Mouse (Mus musculus) forebrain, embryonic 13.5 days (tissue): ENCODE measurements around the gene 1700001J03Rik. TPM values are rescaled to one million over a fixed set of nuclear protein-coding genes. Genes with fewer than 3 reads are reported as not detected.
"Not testable (repeated sequence)": the region's sequence is repeated elsewhere in the genome, so short reads cannot be mapped to it uniquely, and the experiment has no call there.

ENCODE experiments used
- ATAC-seq: fragments of 200-750 bp; cut with Nextera tagmentation; 2 replicates; pipeline ENCODE4 v1.8.0; 2017
- H3K27ac ChIP-seq: fragments of 300-500 bp; sonication (generic); 2 replicates; pipeline ENCODE4 v1.5.1; 2015; ENCODE audit warnings: inconsistent platforms, mild to moderate bottlenecking, moderate library complexity
- H3K27me3 ChIP-seq: fragments of 300-500 bp; sonication (generic); 2 replicates; pipeline ENCODE4 v1.6.1; 2015; ENCODE audit warnings: mild to moderate bottlenecking, inconsistent platforms
- H3K36me3 ChIP-seq: fragments of 300-500 bp; sonication (generic); 2 replicates; pipeline ENCODE4 v1.6.1; 2015; ENCODE audit warnings: mild to moderate bottlenecking, inconsistent platforms; ENCODE audit not compliant: poor library complexity, severe bottlenecking
- H3K4me1 ChIP-seq: fragments of 300-500 bp; sonication (generic); 2 replicates; pipeline ENCODE4 v1.6.1; 2015; ENCODE audit warnings: inconsistent platforms
- H3K4me2 ChIP-seq: fragments of 300-500 bp; sonication (generic); 2 replicates; pipeline ENCODE4 v1.6.1; 2015; ENCODE audit warnings: inconsistent platforms, mild to moderate bottlenecking, moderate library complexity
- H3K4me3 ChIP-seq: fragments of 300-500 bp; sonication (generic); 2 replicates; pipeline ENCODE4 v1.5.1; 2015; ENCODE audit warnings: mild to moderate bottlenecking, inconsistent platforms
- H3K9ac ChIP-seq: fragments of 300-500 bp; sonication (generic); 2 replicates; pipeline ENCODE4 v1.6.1; 2015; ENCODE audit warnings: mild to moderate bottlenecking, inconsistent platforms
- H3K9me3 ChIP-seq: fragments of 300-500 bp; sonication (generic); replicated peaks from 2 replicates; pipeline ENCODE4 v1.6.1; 2016; ENCODE audit warnings: inconsistent platforms
- WGBS: fragments of 180-500 bp; shearing (Covaris S2); methylation state at CpG from one replicate; pipeline ENCODE4 v1.1.7; 2015; 5-methylcytosine and 5-hydroxymethylcytosine counted together
- polyA plus RNA-seq: library from polyadenylated mRNA; unstranded; fragments of >200 nt; fragmentation: Nextera tagmentation; extraction: Ambion mirVana; gene quantifications from 2 replicates; pipeline ENCODE4 v1.2.1, GENCODE M21; 2015

The 1700001J03Rik gene
- polyA plus RNA-seq, 1 experiment from 2014 or later = not detected

- peak overlapping the region; percentile 26; the same call in 1 of the 2 replicates for H3K27ac ChIP-seq
- peak overlapping the region; percentile 74 for H3K4me2 ChIP-seq
- 5% methylated on average over 13 of the region's 13 CpGs for WGBS
- H3K36me3 ChIP-seq = peaks cover 28% of the 10 kb centered on the region
- peak overlapping the region; percentile 68 for H3K4me3 ChIP-seq
- ATAC-seq = peak; percentile 67
- peak overlapping the region; percentile 57 for H3K9ac ChIP-seq
- H3K27me3 ChIP-seq = no peaks in the 10 kb centered on the region
- no peaks in the 10 kb centered on the region for H3K9me3 ChIP-seq
- H3K4me1 ChIP-seq = peaks cover 20% of the 10 kb centered on the region
Observed at GRCm38 (mm10) chr5:146220501-146220878, 35.4 kb upstream of the 1700001J03Rik start.

- Histone ChIP-seq H3K4me3 (no peak overlapping the region), H3K9me3 (0 out of 2 replicates have a peak, but pooled peaks cover 2% of the 10 kb centered on the region), H3K27ac (no peak overlapping the region), H3K4me2 (no peak overlapping the region), H3K4me1 (no peaks in the 10 kb centered on the region), H3K36me3 (peaks cover 92% of the 10 kb centered on the region), H3K9ac (no peak overlapping the region), H3K27me3 (no peaks in the 10 kb centered on the region)
- no peak for ATAC-seq
- 98% methylated on average over 5 of the region's 5 CpGs for WGBS
Observed at GRCm38 (mm10) chr5:146205537-146205936, 20.4 kb upstream of the 1700001J03Rik start.

- no peak for ATAC-seq
- no peak overlapping the region for H3K4me3 ChIP-seq
- no peak overlapping the region for H3K4me2 ChIP-seq
- no peaks in the 10 kb centered on the region for H3K27me3 ChIP-seq
- WGBS = 89% methylated on average over 2 of the region's 2 CpGs
- H3K36me3 ChIP-seq = peaks cover 80% of the 10 kb centered on the region
- H3K4me1 ChIP-seq = no peaks in the 10 kb centered on the region
- no peak overlapping the region for H3K27ac ChIP-seq
- H3K9ac ChIP-seq = no peak overlapping the region
- H3K9me3 ChIP-seq = 0 out of 2 replicates have a peak, but pooled peaks cover 3% of the 10 kb centered on the region
Observed at GRCm38 (mm10) chr5:146203921-146204320, 18.8 kb upstream of the 1700001J03Rik start.

GRCm38 (mm10) chr5:146200580-146200979 is 15.5 kb upstream of the 1700001J03Rik start:
- WGBS = 99% methylated on average over 6 of the region's 6 CpGs
- Histone ChIP-seq H3K27ac (no peak overlapping the region), H3K4me1 (no peaks in the 10 kb centered on the region), H3K4me2 (no peak overlapping the region), H3K36me3 (peaks cover 46% of the 10 kb centered on the region), H3K9ac (no peak overlapping the region), H3K27me3 (no peaks in the 10 kb centered on the region), H3K4me3 (no peak overlapping the region), H3K9me3 (0 out of 2 replicates have a peak, but pooled peaks cover 3% of the 10 kb centered on the region)
- ATAC-seq = no peak

GRCm38 (mm10) chr5:146199540-146199939 is 14.4 kb upstream of the 1700001J03Rik start:
- ATAC-seq = no peak
- peaks cover 36% of the 10 kb centered on the region for H3K36me3 ChIP-seq
- no peak overlapping the region for H3K4me3 ChIP-seq
- H3K27ac ChIP-seq = no peak overlapping the region
- no peak overlapping the region for H3K4me2 ChIP-seq
- H3K4me1 ChIP-seq = no peaks in the 10 kb centered on the region
- H3K9me3 ChIP-seq = 0 out of 2 replicates have a peak, but pooled peaks cover 3% of the 10 kb centered on the region
- H3K27me3 ChIP-seq = no peaks in the 10 kb centered on the region
- WGBS = 81% methylated on average over 2 of the region's 2 CpGs
- H3K9ac ChIP-seq = no peak overlapping the region

GRCm38 (mm10) chr5:146199073-146199472 is 14.0 kb upstream of the 1700001J03Rik start:
- ATAC-seq = no peak
- Histone ChIP-seq H3K36me3 (peaks cover 31% of the 10 kb centered on the region), H3K9ac (no peak overlapping the region), H3K4me3 (no peak overlapping the region), H3K4me2 (no peak overlapping the region), H3K4me1 (no peaks in the 10 kb centered on the region), H3K9me3 (0 out of 2 replicates have a peak, but pooled peaks cover 3% of the 10 kb centered on the region), H3K27me3 (no peaks in the 10 kb centered on the region), H3K27ac (no peak overlapping the region)

GRCm38 (mm10) chr5:146193360-146193759 is 8.3 kb upstream of the 1700001J03Rik start:
- H3K27ac ChIP-seq = no peak overlapping the region
- no peak overlapping the region for H3K4me3 ChIP-seq
- WGBS = 88% methylated on average over 8 of the region's 8 CpGs
- no peak overlapping the region for H3K4me2 ChIP-seq
- H3K27me3 ChIP-seq = no peaks in the 10 kb centered on the region
- no peak for ATAC-seq
- H3K9ac ChIP-seq = no peak overlapping the region
- no peaks in the 10 kb centered on the region for H3K36me3 ChIP-seq
- 0 out of 2 replicates have a peak, but pooled peaks cover 5% of the 10 kb centered on the region for H3K9me3 ChIP-seq
- H3K4me1 ChIP-seq = no peaks in the 10 kb centered on the region

- no peaks in the 10 kb centered on the region for H3K27me3 ChIP-seq
- no peak overlapping the region for H3K9ac ChIP-seq
Observed at GRCm38 (mm10) chr5:146190501-146191269, 5.6 kb upstream of the 1700001J03Rik start.

GRCm38 (mm10) chr5:146190093-146190492 is 5.0 kb upstream of the 1700001J03Rik start:
- 72% methylated on average over 4 of the region's 4 CpGs for WGBS
- Histone ChIP-seq H3K36me3 (no peaks in the 10 kb centered on the region), H3K27me3 (no peaks in the 10 kb centered on the region), H3K4me2 (no peak overlapping the region), H3K27ac (no peak overlapping the region), H3K4me3 (no peak overlapping the region), H3K9ac (no peak overlapping the region), H3K4me1 (no peaks in the 10 kb centered on the region), H3K9me3 (0 out of 2 replicates have a peak, but pooled peaks cover 5% of the 10 kb centered on the region)
- ATAC-seq = no peak

More at GRCm38 (mm10) chr5:146190501-146191269, 5.6 kb upstream of the 1700001J03Rik start:
- Histone ChIP-seq H3K4me2 (no peak overlapping the region), H3K27ac (no peak overlapping the region), H3K4me3 (no peak overlapping the region), H3K4me1 (no peaks in the 10 kb centered on the region), H3K36me3 (no peaks in the 10 kb centered on the region), H3K9me3 (0 out of 2 replicates have a peak, but pooled peaks cover 5% of the 10 kb centered on the region)
- no peak for ATAC-seq
- WGBS = 57% methylated on average over 3 of the region's 3 CpGs

GRCm38 (mm10) chr5:146188712-146189111 is 3.6 kb upstream of the 1700001J03Rik start:
- no peak for ATAC-seq
- H3K27ac ChIP-seq = no peak overlapping the region
- no peaks in the 10 kb centered on the region for H3K27me3 ChIP-seq
- 0 out of 2 replicates have a peak, but pooled peaks cover 4% of the 10 kb centered on the region for H3K9me3 ChIP-seq
- no peak overlapping the region for H3K4me2 ChIP-seq
- H3K4me1 ChIP-seq = no peaks in the 10 kb centered on the region
- H3K4me3 ChIP-seq = no peak overlapping the region
- H3K9ac ChIP-seq = no peak overlapping the region
- 89% methylated on average over 7 of the region's 7 CpGs for WGBS
- no peaks in the 10 kb centered on the region for H3K36me3 ChIP-seq

- Histone ChIP-seq H3K9ac (no peak overlapping the region), H3K9me3 (no peaks in the 10 kb centered on the region), H3K4me2 (no peak overlapping the region), H3K4me1 (no peaks in the 10 kb centered on the region), H3K27me3 (no peaks in the 10 kb centered on the region), H3K27ac (no peak overlapping the region), H3K4me3 (no peak overlapping the region), H3K36me3 (no peaks in the 10 kb centered on the region)
- WGBS = 89% methylated on average over 1 of the region's 1 CpGs
- ATAC-seq = no peak
Observed at GRCm38 (mm10) chr5:146188144-146188543, 3.0 kb upstream of the 1700001J03Rik start.

- H3K4me3 ChIP-seq, H3K36me3 ChIP-seq, H3K9me3 ChIP-seq, H3K9ac ChIP-seq, H3K4me1 ChIP-seq, H3K27me3 ChIP-seq, ATAC-seq, H3K27ac ChIP-seq, H3K4me2 ChIP-seq: not testable (repeated sequence)
- 30% methylated on average over 5 of the region's 5 CpGs for WGBS
Observed at GRCm38 (mm10) chr5:146187441-146187840, 2.3 kb upstream of the 1700001J03Rik start.
